Mouse (Mus musculus) thymus, adult 2 months (tissue): ENCODE data around the gene Caskin1.

Experiments used
- CTCF ChIP-seq: fragments of 200-500 bp; IDR thresholded peaks from 2 replicates; pipeline ENCODE4 v1.5.1; 2012; ENCODE audit warnings: mild to moderate bottlenecking, control low read depth, low read length, moderate library complexity, borderline replicate concordance; ENCODE audit not compliant: control insufficient read depth, poor library complexity, insufficient read depth; ENCODE audit errors: extremely low read depth
- POLR2A ChIP-seq: fragments of 200-500 bp; IDR thresholded peaks from 2 replicates; pipeline ENCODE4 v1.6.1; 2012; ENCODE audit warnings: mild to moderate bottlenecking, low read length, control low read depth, moderate library complexity; ENCODE audit not compliant: control insufficient read depth, poor library complexity, insufficient read depth; ENCODE audit errors: extremely low read depth

DNA sequence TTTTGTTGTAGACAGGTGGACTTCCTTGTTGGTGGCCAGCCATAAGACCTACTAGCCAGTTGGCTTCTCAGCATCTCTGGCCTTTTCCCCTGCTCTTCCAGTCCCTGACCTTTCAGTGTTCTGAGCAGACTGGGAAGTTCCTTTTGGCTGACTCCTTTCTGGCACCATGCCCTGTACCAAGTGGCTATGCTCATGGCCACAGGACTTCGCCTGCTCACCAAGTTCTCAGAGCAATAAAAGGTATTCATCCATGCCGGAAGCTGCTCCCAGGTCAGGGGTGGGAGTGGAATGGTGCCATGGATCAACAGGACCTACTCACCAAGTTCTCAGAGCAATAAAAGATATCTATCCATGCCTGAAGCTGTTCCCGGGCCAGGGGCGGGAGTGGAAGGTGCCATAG, 15.9 kb upstream of the Caskin1 start:
- TF ChIP-seq CTCF, result no peak
- no peak for TF ChIP-seq POLR2A
